Mouse (Mus musculus) CD4-positive helper T cell, adult 2 months (primary cell): ENCODE results near the gene Fam186b.
A peak's percentile ranks its signal among the peaks of the same experiment; 100 is the strongest.
"Not testable (repeated sequence)": the region's sequence is repeated elsewhere in the genome, so short reads cannot be mapped to it uniquely, and the experiment has no call there.

Experiments used
- DNase-seq: peaks from one replicate; pipeline ENCODE4 v3.0.0-alpha.2; 2012; ENCODE audit warnings: low read depth, missing footprints, low spot score

The Fam186b gene

GRCm38 (mm10) chr15:99259730-99260252, 35.9 kb downstream of the Fam186b start:
- peak; percentile 64 for DNase-seq

DNA sequence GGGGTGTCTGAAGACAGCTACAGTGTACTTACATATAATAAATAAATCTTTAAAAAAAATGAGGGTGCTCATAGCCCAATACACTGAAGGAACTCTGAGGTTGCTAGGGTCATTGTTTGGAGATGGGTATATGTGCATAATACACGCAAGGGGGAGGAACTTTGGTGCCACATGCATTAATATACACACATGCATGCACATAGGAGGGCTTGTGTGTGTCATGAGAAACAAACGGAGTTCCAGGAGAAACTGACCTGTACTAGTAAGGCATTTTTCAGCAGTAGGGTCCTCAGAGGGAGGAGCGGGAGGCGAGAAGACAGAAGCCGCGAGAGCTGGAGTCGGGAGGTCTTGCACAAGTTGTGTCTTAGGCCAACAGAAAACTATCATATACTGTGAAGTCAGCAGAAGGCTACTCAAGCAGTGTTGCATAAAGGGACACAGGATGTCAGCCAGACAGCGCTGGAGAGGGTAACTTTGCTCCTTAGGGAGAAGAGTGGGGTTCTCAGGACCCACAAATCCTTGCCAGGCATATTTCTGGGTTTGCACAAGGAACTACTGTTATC, 36.4 kb downstream of the Fam186b start:
- DNase-seq, result no peak

DNA sequence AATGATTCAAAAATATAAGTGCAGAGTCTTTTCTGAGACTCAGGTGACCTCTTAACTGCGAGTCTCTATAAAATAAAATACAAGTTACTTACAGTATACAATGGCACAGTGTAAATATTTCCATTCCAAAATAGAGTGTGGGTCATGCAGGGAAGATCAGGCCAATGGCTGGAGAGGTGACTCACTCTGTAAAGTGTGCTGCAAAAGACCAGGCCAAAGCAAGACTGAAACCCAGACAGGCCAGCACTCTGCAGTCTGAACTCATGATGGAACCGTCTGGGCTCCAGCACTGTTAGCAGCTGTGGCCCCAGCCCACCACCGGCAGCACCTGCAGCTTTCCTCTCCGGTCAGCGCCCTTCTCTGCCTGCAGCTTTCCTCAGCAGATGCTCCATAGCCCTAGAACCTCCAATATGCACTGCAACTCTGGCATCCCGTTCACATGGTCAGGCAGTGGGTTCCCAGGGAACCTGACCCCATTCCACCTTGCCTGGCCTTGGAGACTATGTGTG, 40.4 kb downstream of the Fam186b start:
- DNase-seq, result no peak

DNA sequence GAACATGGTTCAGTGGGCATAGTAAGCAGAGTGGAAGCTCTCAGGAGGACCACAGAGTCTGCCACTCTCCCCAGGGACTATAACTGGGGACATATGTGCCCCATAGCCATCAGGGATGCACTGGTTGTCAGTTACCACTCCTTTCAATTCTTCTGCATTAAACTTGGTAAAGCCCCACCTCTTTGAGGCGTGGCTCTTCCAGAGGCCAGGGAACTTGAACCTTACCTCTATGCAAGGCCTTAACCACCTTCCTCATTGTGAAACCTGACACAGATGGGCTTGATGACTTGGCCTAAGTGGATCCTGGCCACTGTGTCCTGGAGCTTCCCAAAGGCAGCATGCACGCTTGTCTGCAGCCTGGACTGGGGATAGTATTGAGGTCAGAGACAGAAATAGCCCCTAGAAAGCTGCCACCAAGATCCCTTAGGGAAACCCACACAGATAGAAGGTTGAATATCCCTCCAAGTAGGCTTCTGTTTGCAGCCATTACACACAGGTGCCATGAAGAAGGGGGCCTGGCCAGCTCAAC, 41.1 kb downstream of the Fam186b start:
- DNase-seq, result no peak

GRCm38 (mm10) chr15:99253772-99254171, 41.9 kb downstream of the Fam186b start:
- no peak for DNase-seq

- not testable (repeated sequence) for DNase-seq
Observed at GRCm38 (mm10) chr15:99253175-99253479, 42.6 kb downstream of the Fam186b start.

- DNase-seq, result peak; percentile 32
Observed at GRCm38 (mm10) chr15:99252381-99253174, 43.1 kb downstream of the Fam186b start.

- DNase-seq, result peak; percentile 99
Observed at GRCm38 (mm10) chr15:99251626-99252380, 43.9 kb downstream of the Fam186b start, which contains the start of gene Mcrs1. Mcrs1 (minus strand) TSS chr15:99251961.

GRCm38 (mm10) chr15:99251111-99251510, 44.6 kb downstream of the Fam186b start:
- DNase-seq, result not testable (repeated sequence)

GRCm38 (mm10) chr15:99249938-99250337, 45.8 kb downstream of the Fam186b start:
- no peak for DNase-seq

DNA sequence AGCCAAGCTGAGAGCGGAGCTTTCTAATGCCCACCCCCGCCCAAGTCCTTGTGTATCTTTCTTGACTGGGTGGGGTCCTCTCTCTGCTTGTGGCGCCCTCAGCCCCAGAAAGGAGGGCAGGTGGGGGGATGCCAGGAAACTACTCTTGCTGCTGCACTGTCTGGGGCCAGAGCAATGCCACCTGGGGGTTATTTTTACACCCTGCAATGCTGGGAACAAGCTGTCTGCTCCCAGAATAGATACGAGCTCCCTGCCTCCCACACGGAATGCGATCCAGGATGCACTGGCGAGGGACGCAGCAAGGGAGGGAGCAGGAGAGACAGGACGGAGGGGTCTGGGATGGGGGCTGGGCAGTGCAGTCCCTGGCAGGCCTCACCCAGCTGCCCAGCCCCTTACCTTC, 46.7 kb downstream of the Fam186b start:
- DNase-seq, result no peak

DNA sequence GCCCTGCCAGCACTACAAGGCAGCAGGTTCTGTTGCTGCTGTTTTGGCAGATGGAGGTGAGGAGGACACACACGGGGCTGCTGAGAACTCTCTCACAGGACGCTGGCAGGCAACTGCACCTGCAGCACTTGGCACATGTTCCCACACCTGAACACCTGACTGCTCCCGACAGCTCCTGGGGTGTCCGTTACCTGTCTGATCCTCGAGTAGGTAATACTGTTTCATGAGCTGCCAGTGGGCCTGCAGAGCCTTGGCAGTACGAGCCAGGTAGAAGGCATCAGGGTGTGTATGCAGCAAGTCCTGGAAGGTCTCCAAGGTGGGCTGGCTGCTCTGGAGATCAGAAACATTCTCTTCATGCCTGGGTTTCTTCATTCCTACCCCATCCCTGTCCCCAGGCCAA, 49.0 kb downstream of the Fam186b start:
- not testable (repeated sequence) for DNase-seq

DNA sequence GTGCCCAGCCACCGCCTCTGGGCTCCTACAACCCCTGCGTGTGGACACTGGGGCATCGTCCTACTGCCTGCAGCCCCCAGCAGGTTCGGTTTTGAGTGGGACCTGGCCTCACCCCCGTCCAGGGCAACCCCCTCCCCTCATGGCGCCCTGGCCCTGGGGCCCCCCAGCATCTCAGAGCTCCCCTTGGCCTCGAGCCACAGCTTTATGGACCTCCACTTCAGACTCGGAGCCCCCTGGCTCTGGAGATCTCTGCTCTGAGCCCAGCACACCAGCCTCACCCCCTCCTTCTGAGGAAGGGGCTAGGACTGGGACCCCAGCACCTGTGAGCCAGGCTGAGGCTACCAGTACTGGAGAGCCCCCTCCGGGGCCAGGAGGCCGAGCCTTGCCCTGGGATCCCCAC, 53.6 kb downstream of the Fam186b start:
- DNase-seq, result no peak

GRCm38 (mm10) chr15:99241249-99241648, 54.4 kb downstream of the Fam186b start:
- DNase-seq, result no peak

DNA sequence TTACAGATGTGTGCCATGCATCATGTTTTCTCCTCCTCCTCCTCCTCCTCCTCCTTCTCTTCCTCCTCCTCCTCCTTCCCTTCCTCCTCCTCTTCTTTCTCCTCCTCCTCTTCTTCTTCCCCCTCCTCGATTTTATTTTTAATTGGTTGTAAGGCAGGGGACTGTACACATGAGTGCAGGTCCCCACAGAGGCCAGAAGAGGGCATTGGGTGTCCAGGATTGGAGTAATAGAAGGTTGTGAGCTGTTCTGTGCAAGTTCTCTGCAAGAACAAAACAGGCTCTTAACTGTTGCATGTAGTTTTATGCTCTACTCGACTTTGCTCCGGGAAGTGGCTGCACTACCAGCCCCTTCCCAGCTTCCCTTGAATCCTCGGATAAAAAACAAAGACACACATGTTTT, 55.6 kb downstream of the Fam186b start:
- no peak for DNase-seq

DNA sequence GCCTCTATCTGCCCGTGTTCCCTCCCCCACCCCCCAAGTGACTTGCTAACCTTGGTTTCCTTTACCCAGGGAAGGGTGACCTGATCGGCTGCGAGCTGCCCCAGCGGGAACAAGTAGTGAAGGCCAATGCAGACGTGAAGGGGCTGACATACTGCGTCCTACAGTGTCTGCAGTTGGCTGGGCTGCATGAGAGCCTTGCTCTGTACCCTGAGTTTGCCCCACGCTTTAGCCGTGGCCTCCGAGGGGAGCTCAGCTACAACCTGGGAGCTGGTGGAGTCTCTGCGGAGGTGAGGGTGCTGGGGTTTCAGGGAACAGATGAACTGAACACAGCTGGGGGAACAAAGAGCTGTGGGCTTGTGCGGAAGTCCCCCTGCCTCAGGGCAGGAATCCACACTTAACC, 57.7 kb downstream of the Fam186b start:
- DNase-seq, result no peak

DNA sequence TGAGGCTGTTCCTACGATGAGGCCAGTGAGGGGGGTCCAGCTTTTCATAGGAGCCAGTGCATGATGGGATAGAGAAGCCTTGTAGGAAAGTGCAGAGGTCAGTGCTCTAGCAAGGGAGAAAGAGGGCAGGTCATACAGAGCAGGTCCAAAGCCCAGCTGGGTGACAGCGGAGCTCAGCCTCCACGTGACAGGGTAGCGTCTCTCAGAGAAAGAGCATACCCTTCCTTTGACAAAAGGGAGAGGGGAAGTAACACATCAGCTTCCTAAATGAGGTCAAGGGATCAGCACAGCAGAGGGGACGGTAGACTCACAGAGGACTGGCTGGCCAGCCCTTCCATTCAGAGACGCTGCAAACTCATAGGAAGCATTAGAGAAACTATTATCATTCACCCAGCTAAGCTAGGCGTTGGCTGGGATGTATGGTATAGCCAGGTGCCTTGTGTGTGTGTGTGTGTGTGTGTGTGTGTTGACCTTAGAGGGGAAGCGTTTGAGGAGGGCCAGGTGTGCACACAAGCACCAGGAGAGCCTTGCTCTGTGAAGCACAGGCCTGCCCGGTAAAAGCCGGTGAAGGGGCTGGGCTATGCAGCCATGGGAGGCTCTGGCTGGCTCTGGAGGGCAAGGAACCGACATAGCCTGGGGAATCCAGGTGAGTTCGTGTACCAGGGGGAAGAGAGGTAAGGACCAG, 61.2 kb downstream of the Fam186b start:
- no peak for DNase-seq

GRCm38 (mm10) chr15:99233719-99234118, 62.0 kb downstream of the Fam186b start:
- DNase-seq, result peak; percentile 49

GRCm38 (mm10) chr15:99231998-99232397, 63.7 kb downstream of the Fam186b start:
- DNase-seq, result no peak

GRCm38 (mm10) chr15:99226090-99226489, 69.6 kb downstream of the Fam186b start:
- DNase-seq, result no peak

- DNase-seq, result no peak
Observed at GRCm38 (mm10) chr15:99225081-99225810, 70.4 kb downstream of the Fam186b start.
